Mouse (Mus musculus): ENCODE results near the gene Opn4. TPM values are rescaled to one million over a fixed set of nuclear protein-coding genes. Genes with fewer than 3 reads are reported as not detected.

The Opn4 gene
- polyA plus RNA-seq (2014; fragmentation: Nextera tagmentation; extraction: Ambion mirVana) = 0.39 TPM in 1 of 2 replicates, not detected in the other

DNA sequence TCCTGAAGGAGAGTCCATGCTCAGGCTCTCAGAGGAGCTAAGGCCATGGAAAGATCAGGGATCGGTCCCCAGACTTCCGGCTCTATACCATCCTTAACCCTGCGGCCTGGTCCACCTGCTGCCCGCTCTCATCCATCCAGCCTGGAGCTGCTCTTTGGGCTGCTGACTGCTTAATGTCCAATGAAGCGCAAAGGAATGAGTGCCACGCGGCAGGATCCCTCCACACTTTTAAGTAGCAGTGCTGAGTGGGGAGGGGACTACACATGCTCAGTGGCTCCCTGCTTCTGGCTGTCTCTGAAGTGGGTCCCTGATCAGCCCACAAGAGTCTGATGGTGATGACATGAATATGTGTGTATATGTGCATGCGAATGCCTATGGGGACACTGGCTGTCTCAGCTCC lies at the start of gene Opn4:
Gene Opn4 (minus strand): TSS at position 202 of the 400 bp plus-strand sequence.
- ATAC-seq (replicated peaks; ENCODE audit: insufficient number of reproducible peaks, low FRiP score, low TSS enrichment, low read depth) (no peak), DNase-seq (ENCODE audit: low spot score) (no peak)
- WGBS = 84% methylated on average over 8 of the region's 8 CpGs
- H3K27ac ChIP-seq (replicated peaks; ENCODE audit: low read depth, low read length) = no peak within 1 kb of the TSS
- no peak within 1 kb of the TSS for H3K4me3 ChIP-seq (ENCODE audit: low read depth, low read length)
- no peak within 1 kb of the TSS for H3K9ac ChIP-seq (replicated peaks; ENCODE audit: low read length)
- H3K9me3 ChIP-seq (replicated peaks; ENCODE audit: control insufficient read depth, low read length) = no peaks in the 10 kb centered on the region
- no peak within 1 kb of the TSS for H3K4me2 ChIP-seq (ENCODE audit: low read depth, low read length)
- no peaks in the 10 kb centered on the region for H3K4me1 ChIP-seq (ENCODE audit: control insufficient read depth, insufficient read depth, low read length)
- H3K27me3 ChIP-seq (ENCODE audit: control insufficient read depth, insufficient read depth, low read length) = no peaks in the 10 kb centered on the region
- no peaks in the 10 kb centered on the region for H3K36me3 ChIP-seq (replicated peaks; ENCODE audit: control insufficient read depth, insufficient read depth, low read depth, low read length)

- H3K27me3 ChIP-seq (ENCODE audit: control insufficient read depth, insufficient read depth, low read length) = no peaks in the 10 kb centered on the region
- no peaks in the 10 kb centered on the region for H3K9me3 ChIP-seq (replicated peaks; ENCODE audit: control insufficient read depth, low read length)
- no peak overlapping the region for H3K9ac ChIP-seq (replicated peaks; ENCODE audit: low read length)
- H3K27ac ChIP-seq (replicated peaks; ENCODE audit: low read depth, low read length) = no peak overlapping the region
- no peak for ATAC-seq (replicated peaks; ENCODE audit: insufficient number of reproducible peaks, low FRiP score, low TSS enrichment, low read depth)
- H3K4me2 ChIP-seq (ENCODE audit: low read depth, low read length) = no peak overlapping the region
- WGBS = 89% methylated on average over 8 of the region's 8 CpGs
- H3K36me3 ChIP-seq (replicated peaks; ENCODE audit: control insufficient read depth, insufficient read depth, low read depth, low read length) = no peaks in the 10 kb centered on the region
- no peaks in the 10 kb centered on the region for H3K4me1 ChIP-seq (ENCODE audit: control insufficient read depth, insufficient read depth, low read length)
- no peak for DNase-seq (ENCODE audit: low spot score)
- no peak overlapping the region for H3K4me3 ChIP-seq (ENCODE audit: low read depth, low read length)
Observed at GRCm38 (mm10) chr14:34647870-34648475, 48.0 kb upstream of the Opn4 start.

DNA sequence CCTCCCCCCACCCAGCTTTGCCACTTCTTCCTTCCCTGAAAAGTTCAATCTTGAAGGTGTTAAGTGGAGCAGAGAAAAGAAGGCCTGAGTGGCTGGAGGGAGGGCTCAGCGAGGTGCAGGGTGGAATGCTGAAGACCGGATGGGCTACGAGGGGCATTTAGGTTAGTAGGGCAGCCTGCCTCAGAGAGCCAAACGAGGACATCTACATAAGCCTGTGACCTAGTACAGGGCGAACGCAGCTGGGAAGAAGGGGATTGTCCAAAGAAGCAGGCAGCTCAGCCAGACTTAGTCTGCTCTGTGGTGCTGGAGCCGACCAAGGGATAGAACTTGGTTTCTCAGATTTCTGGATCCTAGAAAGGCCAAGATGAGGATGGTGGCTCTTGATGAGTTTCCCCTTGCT lies 44.2 kb upstream of the Opn4 start:
- DNase-seq (ENCODE audit: low spot score) (no peak), ATAC-seq (replicated peaks; ENCODE audit: insufficient number of reproducible peaks, low FRiP score, low TSS enrichment, low read depth) (no peak)
- Histone ChIP-seq H3K4me1 (ENCODE audit: control insufficient read depth, insufficient read depth, low read length) (no peaks in the 10 kb centered on the region), H3K4me2 (ENCODE audit: low read depth, low read length) (no peak overlapping the region), H3K27ac (replicated peaks; ENCODE audit: low read depth, low read length) (no peak overlapping the region), H3K4me3 (ENCODE audit: low read depth, low read length) (no peak overlapping the region), H3K27me3 (ENCODE audit: control insufficient read depth, insufficient read depth, low read length) (no peaks in the 10 kb centered on the region), H3K9me3 (replicated peaks; ENCODE audit: control insufficient read depth, low read length) (no peaks in the 10 kb centered on the region), H3K9ac (replicated peaks; ENCODE audit: low read length) (no peak overlapping the region), H3K36me3 (replicated peaks; ENCODE audit: control insufficient read depth, insufficient read depth, low read depth, low read length) (no peaks in the 10 kb centered on the region)
- 73% methylated on average over 7 of the region's 7 CpGs for WGBS

GRCm38 (mm10) chr14:34635721-34636120 lies 35.8 kb upstream of the Opn4 start:
- no peak for ATAC-seq (replicated peaks; ENCODE audit: insufficient number of reproducible peaks, low FRiP score, low TSS enrichment, low read depth)
- Histone ChIP-seq H3K4me2 (ENCODE audit: low read depth, low read length) (no peak overlapping the region), H3K9me3 (replicated peaks; ENCODE audit: control insufficient read depth, low read length) (no peaks in the 10 kb centered on the region), H3K36me3 (replicated peaks; ENCODE audit: control insufficient read depth, insufficient read depth, low read depth, low read length) (no peaks in the 10 kb centered on the region), H3K4me1 (ENCODE audit: control insufficient read depth, insufficient read depth, low read length) (no peaks in the 10 kb centered on the region), H3K27me3 (ENCODE audit: control insufficient read depth, insufficient read depth, low read length) (no peaks in the 10 kb centered on the region), H3K4me3 (ENCODE audit: low read depth, low read length) (no peak overlapping the region), H3K27ac (replicated peaks; ENCODE audit: low read depth, low read length) (no peak overlapping the region), H3K9ac (replicated peaks; ENCODE audit: low read length) (no peak overlapping the region)
- DNase-seq (ENCODE audit: low spot score) = no peak
- WGBS = 89% methylated on average over 6 of the region's 6 CpGs

- H3K4me2 ChIP-seq (ENCODE audit: low read depth, low read length) = no peak overlapping the region
- ATAC-seq (replicated peaks; ENCODE audit: insufficient number of reproducible peaks, low FRiP score, low TSS enrichment, low read depth) (no peak), DNase-seq (ENCODE audit: low spot score) (no peak)
- no peaks in the 10 kb centered on the region for H3K36me3 ChIP-seq (replicated peaks; ENCODE audit: control insufficient read depth, insufficient read depth, low read depth, low read length)
- H3K4me3 ChIP-seq (ENCODE audit: low read depth, low read length) = no peak overlapping the region
- H3K9me3 ChIP-seq (replicated peaks; ENCODE audit: control insufficient read depth, low read length) = no peaks in the 10 kb centered on the region
- no peak overlapping the region for H3K27ac ChIP-seq (replicated peaks; ENCODE audit: low read depth, low read length)
- WGBS = 33% methylated on average over 7 of the region's 7 CpGs
- no peak overlapping the region for H3K9ac ChIP-seq (replicated peaks; ENCODE audit: low read length)
- no peaks in the 10 kb centered on the region for H3K27me3 ChIP-seq (ENCODE audit: control insufficient read depth, insufficient read depth, low read length)
- no peaks in the 10 kb centered on the region for H3K4me1 ChIP-seq (ENCODE audit: control insufficient read depth, insufficient read depth, low read length)
Observed at GRCm38 (mm10) chr14:34635192-34635591, 35.2 kb upstream of the Opn4 start.

GRCm38 (mm10) chr14:34632722-34633448 lies 32.9 kb upstream of the Opn4 start:
- WGBS = 77% methylated on average over 10 of the region's 10 CpGs
- H3K27me3 ChIP-seq (ENCODE audit: control insufficient read depth, insufficient read depth, low read length) = no peaks in the 10 kb centered on the region
- no peak overlapping the region for H3K4me3 ChIP-seq (ENCODE audit: low read depth, low read length)
- no peaks in the 10 kb centered on the region for H3K4me1 ChIP-seq (ENCODE audit: control insufficient read depth, insufficient read depth, low read length)
- H3K9me3 ChIP-seq (replicated peaks; ENCODE audit: control insufficient read depth, low read length) = no peaks in the 10 kb centered on the region
- DNase-seq (ENCODE audit: low spot score) (no peak), ATAC-seq (replicated peaks; ENCODE audit: insufficient number of reproducible peaks, low FRiP score, low TSS enrichment, low read depth) (no peak)
- H3K9ac ChIP-seq (replicated peaks; ENCODE audit: low read length) = no peak overlapping the region
- no peak overlapping the region for H3K27ac ChIP-seq (replicated peaks; ENCODE audit: low read depth, low read length)
- H3K36me3 ChIP-seq (replicated peaks; ENCODE audit: control insufficient read depth, insufficient read depth, low read depth, low read length) = no peaks in the 10 kb centered on the region
- no peak overlapping the region for H3K4me2 ChIP-seq (ENCODE audit: low read depth, low read length)

GRCm38 (mm10) chr14:34626824-34627223 lies 26.9 kb upstream of the Opn4 start:
- WGBS = 89% methylated on average over 7 of the region's 7 CpGs
- Histone ChIP-seq H3K27me3 (ENCODE audit: control insufficient read depth, insufficient read depth, low read length) (no peaks in the 10 kb centered on the region), H3K4me3 (ENCODE audit: low read depth, low read length) (no peak overlapping the region), H3K36me3 (replicated peaks; ENCODE audit: control insufficient read depth, insufficient read depth, low read depth, low read length) (no peaks in the 10 kb centered on the region), H3K4me2 (ENCODE audit: low read depth, low read length) (no peak overlapping the region), H3K27ac (replicated peaks; ENCODE audit: low read depth, low read length) (no peak overlapping the region), H3K4me1 (ENCODE audit: control insufficient read depth, insufficient read depth, low read length) (no peaks in the 10 kb centered on the region), H3K9ac (replicated peaks; ENCODE audit: low read length) (no peak overlapping the region), H3K9me3 (replicated peaks; ENCODE audit: control insufficient read depth, low read length) (no peaks in the 10 kb centered on the region)
- DNase-seq (ENCODE audit: low spot score) = no peak
- no peak for ATAC-seq (replicated peaks; ENCODE audit: insufficient number of reproducible peaks, low FRiP score, low TSS enrichment, low read depth)

DNA sequence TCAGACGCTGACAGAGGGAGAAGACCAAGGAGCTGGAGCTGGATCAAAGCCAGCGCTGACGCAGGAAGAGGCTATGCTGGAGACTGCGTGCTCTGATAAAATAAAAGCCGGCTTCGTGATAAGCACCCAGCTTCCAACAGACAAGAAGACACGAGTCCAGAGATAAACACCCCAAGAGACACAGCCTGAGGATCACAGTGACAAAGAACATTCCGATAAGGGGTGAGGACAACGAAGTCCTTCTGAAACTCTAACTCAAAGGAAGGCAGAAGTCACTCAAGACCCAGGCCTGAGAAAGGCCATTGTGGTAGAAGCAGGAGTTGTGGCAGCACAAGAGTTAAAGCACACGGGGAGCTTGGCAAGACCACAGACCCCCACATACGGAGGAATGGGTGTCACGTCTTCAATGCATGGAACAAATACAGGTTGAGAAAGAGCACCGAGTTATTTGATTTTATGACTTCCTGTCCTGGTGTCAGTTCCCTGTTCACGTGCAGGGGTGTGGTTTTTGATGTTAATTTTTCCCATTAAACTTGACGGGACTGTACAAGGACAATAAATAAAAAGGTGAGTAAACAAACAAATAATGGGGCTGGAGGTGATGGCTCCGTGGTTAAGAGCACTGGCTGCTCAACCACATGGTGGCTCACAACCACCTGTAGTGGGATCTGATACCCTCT lies 23.7 kb upstream of the Opn4 start:
- 83% methylated on average over 16 of the region's 16 CpGs for WGBS
- no peaks in the 10 kb centered on the region for H3K36me3 ChIP-seq (replicated peaks; ENCODE audit: control insufficient read depth, insufficient read depth, low read depth, low read length)
- no peak overlapping the region for H3K4me2 ChIP-seq (ENCODE audit: low read depth, low read length)
- H3K27ac ChIP-seq (replicated peaks; ENCODE audit: low read depth, low read length) = no peak overlapping the region
- H3K9me3 ChIP-seq (replicated peaks; ENCODE audit: control insufficient read depth, low read length) = no peaks in the 10 kb centered on the region
- no peak for DNase-seq (ENCODE audit: low spot score)
- ATAC-seq (replicated peaks; ENCODE audit: insufficient number of reproducible peaks, low FRiP score, low TSS enrichment, low read depth) = no peak
- no peak overlapping the region for H3K9ac ChIP-seq (replicated peaks; ENCODE audit: low read length)
- H3K4me1 ChIP-seq (ENCODE audit: control insufficient read depth, insufficient read depth, low read length) = no peaks in the 10 kb centered on the region
- no peaks in the 10 kb centered on the region for H3K27me3 ChIP-seq (ENCODE audit: control insufficient read depth, insufficient read depth, low read length)
- no peak overlapping the region for H3K4me3 ChIP-seq (ENCODE audit: low read depth, low read length)
